Mouse (Mus musculus) layer of hippocampus, postnatal 36 days (tissue): ENCODE measurements around the gene Pcdh15. TPM values are rescaled to one million over a fixed set of nuclear protein-coding genes. Genes with fewer than 3 reads are reported as not detected.
A peak's percentile ranks its signal among the peaks of the same experiment; 100 is the strongest.

Experiments
- DNase-seq, 2 experiments: peaks; one replicate each; pipeline ENCODE4 v3.0.0; 2022
- total RNA-seq, 2 experiments: library from RNA; stranded (reverse); gene quantifications; 2 replicates each; pipeline ENCODE4 v1.2.3; 2021

The Pcdh15 gene
- total RNA-seq, 2 experiments from 2014 or later: 18.3 to 19.1 TPM

DNA sequence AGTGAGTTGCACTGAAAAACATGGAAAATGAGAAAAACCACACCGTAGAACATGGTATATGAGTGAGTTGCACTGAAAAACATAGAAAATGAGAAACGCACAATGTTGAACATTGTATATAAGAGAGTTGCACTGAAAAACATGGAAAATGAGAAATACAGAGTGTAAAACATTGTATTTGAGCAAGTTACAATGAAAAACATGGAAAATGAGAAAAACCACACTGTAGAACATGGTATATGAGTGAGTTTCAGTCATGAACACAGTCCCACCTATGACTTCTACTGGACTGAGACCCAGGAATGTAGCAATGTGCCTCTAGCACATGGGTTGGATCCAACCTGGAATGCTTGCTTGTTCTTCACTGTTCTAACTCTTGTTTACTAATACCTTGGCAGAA lies 279.9 kb downstream of the Pcdh15 start:
- no peak for DNase-seq

DNA sequence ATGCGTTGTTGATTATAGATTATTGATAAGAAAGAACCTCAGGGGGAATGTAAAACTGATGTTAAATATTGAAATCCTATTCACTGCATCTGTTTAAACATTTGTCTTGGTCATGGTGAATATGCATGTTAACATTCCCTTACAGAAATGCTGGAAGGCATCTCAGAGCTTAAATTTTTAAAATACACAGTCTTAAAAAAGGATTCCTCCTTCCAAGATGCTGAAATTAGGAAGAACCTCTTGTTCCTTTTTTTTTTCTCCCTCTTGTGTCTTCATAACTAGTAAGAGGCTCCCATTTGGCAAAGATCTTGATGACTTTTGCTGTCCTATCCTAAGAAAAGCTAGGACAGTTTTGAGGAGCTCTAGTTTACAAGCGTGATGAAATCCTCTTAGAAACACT lies 284.9 kb downstream of the Pcdh15 start:
- no peak for DNase-seq

DNA sequence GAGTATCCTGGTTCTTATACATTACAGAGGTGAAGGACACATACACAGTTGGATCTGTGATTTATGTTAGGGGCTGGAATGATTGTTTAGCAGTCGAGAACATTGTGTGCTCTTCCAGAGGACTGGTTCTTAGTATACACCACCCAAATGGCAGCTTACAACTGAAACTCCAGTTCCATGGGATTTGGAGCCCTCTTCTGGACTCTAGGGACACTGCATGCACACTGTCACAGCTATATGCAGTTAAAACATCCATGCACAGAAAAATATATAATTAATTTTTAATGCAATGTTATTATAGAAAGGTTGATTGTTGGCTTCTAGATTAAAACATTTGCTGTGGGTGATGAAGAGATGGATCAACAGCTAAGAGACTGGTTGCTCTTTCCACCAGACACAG lies 301.3 kb downstream of the Pcdh15 start:
- no peak for DNase-seq

DNA sequence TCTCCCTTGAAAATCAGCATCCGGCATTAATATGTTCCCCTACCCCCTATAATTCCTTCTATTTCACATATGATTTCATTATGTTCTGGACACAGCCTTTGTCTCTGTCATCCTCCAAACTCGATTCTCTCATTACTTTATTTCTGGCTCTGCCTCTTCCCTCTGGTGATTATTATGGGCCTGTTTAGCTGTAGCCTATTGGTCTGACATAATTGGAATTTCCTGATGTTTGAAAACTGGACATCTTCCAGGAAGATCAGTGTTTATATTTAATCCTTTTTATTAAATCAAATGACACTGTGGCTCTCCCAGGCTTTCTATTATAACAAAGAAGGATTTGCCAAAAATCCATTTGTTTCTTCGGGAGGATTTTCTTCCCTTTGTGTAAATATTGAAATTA lies 326.3 kb downstream of the Pcdh15 start:
- DNase-seq: no peak

DNA sequence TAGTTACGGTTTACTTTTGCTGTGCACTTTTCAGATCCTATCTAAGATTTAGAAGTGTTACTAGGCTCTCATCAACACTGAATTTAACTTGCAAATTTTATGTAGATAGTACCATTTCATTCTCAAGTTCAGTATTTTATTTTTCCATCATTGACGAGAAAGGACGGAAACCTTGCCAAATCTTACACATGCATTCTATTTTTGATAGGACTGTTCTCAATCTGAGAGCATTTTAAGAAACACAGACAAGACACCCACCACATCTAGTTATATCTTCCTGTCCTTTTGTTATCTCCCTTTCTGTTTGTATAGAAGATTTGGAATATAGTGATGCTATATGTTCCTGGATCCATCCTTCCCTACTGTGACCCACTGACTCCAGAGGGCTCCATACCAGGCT lies 332.2 kb downstream of the Pcdh15 start:
- DNase-seq: no peak

DNA sequence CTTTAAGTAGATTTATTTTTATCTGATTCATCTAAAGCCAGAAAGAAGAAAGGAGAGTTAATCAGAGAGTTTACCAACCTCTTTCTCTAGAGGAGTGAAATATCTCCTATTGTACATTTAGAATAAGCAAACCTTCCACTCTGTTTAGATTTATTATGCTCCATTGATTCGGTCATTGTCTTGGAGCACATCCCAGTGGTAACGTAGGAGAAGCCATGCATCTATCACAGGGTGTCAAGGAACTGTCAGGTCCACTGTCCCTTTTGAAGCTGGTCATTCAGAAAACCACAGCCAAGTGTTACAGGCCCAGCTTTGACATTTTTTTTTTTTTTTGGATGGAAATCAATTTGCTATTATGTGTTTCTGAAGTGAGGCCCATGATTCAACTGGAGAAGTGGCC lies 384.9 kb downstream of the Pcdh15 start:
- DNase-seq: no peak

DNA sequence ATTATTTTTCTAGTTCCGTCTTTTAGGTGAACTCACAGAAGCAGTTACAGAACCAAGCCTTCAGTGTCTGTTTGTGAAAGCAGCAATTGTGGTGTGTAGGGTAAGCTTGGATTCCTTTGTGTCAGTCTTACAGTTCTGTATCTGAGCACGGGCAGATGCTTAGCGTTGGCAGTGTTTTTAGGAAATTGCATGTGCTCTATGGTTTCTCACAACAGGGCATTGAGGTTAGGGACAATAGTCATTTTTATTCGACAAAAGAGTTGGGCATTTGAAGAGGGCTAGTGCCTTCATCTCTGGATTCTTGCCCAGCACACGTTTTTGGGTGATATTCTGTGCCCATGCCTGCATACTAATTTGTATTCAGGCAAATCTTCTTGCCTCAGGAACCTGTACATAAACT lies 392.5 kb downstream of the Pcdh15 start:
- peak in 1 of 2 experiments; percentile 1 for DNase-seq

DNA sequence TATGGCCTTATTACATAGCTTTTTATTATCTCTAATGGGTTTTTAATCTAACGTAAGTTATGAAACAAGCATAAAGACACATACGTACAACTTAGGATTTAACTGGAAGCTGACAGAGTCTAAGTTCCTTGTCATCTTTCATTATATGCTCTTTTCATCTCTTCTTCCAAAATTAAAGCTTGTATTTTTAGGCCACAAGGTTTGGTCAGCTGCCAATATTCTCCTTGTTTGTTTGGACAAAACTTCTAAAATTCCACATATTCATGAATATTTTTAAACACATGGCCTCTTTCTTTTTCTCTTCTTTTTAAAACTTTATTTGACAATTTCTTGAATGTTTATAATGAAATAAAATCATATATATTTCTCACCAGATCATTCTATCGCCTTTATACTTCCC lies 415.7 kb downstream of the Pcdh15 start:
- DNase-seq: no peak

DNA sequence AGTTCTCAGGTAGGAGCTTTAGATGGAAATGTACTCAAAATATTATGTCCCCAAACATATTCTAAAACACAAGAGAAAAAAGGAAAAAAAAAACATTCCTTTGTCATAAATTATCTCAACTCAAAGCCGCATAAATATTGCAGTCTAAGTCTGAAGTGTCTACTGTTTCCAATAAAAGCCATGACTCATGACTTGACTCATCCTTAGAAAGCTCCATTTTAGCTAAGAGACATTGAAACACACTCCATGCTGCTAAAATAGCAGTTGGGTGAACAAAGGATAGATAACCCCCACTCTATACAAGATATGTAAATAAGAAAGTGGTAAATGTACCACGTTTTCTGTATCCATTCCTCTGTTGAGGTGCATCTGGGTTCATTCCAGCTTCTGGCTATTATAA lies 416.6 kb downstream of the Pcdh15 start:
- no peak for DNase-seq

DNA sequence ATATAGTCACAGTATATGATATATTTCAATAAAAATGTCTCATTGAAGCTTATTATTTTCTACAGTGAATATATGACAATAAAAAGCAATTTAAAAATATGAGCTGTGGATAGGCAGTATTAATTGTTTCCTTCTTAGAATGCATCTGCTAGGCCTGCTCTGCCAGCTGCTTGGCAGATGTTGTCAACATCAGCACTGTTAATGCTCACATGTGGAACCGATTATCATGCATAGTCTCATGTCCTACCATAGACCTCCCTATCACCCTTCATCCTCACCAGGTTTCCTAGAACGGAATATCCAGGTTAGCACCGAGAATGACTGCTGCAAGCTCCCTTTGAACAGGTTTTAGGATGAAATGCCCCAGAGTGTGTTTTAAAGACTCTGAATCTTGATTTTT lies 420.3 kb downstream of the Pcdh15 start:
- DNase-seq: no peak

DNA sequence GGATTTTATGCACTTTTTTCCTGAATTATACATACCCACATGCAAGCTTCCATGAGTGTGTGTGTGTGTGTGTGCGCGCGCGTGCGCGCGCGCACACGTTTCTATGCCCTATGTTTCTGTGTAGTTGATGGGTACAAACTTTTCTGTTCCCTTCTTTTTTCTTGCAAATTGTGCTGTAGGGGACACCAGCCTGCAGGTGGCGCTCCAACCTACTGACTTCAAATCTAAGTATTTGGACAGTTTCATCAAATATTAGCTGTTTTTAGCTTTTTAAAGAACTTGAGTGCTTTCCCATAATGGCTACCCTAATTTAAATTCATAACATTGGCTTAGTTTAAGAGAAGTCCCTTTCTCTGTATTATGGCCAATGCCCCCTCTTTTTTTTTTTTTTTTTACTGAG lies 453.7 kb downstream of the Pcdh15 start:
- peak; percentile 11 to 19 for DNase-seq

DNA sequence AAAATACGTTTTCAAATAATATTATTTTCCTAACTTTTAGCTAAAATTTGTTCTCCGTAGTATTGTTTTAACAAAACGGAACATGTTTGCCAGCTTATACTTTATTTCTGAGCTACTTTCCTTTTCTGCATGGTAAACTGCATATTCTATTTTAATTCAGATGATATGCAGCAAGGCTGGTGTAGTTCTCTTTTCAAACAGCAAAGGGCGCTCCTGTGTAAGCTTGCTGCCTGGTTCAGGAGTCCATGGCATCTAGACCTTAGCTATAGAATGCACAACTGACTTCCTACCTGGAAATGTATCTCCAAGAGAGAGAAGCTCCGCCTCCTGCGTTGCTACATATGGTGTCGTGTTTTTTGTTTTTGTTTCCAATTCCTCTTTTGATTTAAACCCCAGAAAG lies 465.1 kb downstream of the Pcdh15 start:
- DNase-seq: peak; percentile 14 to 20

DNA sequence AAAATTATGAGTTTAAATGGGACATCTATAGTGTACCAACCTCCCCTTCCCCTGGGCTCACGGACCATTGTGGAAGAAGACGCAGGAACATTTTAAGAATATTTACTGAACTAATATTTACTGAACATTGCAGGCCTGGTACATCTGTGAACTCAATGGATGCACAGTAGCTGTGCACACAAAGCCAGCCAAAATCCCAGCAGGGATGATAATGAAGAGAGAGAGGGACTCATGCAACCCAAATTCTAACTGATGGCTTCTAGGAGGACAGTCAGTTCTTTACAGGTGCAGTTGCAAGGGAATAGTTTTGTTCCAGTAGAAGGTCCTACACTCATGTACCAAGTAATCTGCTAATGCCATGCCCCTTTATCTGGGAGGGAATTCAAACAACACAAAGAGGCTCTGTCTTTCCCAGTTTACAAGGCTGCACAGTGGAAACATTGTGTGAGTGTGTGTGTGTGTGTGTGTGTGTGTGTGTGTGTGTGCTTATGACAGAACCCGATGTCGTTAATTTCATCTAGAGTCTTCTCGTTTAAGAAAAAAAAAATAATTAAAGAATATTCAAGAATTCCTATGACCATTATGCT lies 475.7 kb downstream of the Pcdh15 start:
- DNase-seq: no peak

DNA sequence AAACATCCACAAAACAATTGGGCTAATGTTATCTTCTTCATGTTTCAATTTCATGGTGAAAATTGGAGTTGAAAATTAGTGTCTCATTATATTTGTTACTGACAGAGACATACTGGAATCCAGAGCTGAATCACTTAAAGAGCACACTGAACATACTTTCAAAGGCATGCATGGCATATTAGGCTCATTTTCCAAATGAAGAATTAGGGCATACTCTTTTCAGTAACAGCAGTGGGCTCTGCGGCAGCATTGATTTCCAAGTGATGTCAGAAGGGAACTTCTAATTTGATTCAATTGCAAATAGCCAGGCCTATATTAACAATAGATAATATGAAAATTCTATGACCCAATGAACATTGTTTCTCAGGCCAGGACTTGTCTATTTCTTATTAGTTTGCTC lies 568.4 kb downstream of the Pcdh15 start:
- DNase-seq: no peak

DNA sequence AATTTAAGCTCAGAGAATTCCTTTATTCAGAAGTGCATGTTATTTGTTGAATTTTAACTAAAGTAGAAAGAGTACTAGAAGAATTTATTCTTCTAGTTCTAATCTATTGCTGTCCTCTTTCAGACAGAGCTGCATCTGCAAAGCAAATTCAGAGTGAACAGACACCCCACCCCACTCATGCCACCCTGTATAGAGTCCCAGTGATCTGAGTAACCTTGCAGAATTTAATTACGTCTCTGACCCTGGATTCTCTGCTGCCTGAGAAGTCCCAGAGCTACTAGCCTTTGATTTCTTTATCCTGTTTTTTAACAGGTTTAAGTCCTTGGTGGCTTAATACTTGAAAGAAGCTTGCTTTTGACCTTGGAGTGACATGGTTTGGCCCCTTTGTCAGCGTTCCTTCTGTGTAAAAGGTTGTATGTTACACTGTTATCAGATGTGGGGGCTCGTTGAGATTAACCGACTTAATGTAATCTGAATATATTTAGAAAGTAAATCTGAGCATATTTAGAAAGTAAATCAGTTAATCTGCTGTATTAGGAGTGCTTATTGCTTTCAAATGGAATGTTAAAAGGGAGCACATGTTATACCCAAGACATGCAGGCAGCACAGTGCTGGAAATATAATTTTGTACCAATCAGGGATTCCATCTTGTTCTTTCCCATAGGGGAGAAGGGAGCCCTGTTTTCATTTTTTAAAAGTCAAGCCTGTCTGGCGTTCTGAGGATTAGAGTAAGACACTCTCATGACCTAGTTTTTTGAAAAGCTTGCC lies 601.6 kb downstream of the Pcdh15 start:
- DNase-seq: no peak

DNA sequence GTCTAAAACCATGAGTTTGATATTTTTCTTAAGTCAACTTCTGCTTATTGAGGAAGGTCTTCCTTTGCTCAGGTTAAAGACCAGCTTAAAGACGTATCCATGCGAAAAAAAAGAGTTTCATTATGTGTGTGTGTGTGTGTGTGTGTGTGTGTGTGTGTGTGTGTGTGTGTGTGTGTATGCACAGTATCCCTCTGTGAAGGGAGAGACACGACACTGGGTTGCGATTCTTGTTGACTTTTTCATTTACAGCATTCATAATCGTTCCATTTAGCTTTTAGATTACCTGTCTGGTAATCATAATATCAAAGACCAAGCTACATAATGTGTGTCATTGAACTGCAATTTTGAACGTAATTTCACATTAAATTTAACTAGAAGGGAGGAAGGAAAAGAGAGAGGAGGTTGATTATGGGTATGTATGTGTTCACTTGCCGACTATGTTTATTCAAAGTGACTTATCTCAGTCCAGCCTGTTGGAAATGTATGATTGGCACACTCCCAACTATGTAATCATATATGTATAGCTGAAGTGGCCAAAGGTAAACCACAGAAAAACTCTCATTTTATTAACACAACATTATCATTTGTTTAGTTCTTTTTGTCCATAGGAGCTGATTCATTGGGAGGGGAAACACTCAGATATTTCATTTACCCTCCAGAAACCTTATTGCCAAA lies 626.6 kb downstream of the Pcdh15 start:
- DNase-seq: no peak

DNA sequence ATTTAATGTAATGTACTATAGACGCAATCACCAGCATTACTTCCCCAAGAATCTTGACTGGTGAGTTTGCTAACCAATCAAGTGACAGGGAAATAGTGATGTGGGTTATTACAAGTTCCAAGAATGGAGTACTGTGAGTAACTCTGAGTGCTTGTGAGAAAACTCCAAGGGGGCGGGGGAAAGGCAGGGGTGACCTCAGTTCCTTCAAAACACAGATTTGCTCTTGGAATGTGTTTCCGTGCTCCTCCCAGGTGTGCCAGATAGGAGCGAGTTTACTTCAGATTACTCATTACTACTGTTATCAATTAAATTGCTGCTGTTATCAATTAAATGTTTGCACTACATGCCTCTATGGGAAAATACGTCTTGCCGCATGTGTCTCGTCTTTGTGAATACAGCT lies 634.1 kb downstream of the Pcdh15 start:
- DNase-seq: no peak

DNA sequence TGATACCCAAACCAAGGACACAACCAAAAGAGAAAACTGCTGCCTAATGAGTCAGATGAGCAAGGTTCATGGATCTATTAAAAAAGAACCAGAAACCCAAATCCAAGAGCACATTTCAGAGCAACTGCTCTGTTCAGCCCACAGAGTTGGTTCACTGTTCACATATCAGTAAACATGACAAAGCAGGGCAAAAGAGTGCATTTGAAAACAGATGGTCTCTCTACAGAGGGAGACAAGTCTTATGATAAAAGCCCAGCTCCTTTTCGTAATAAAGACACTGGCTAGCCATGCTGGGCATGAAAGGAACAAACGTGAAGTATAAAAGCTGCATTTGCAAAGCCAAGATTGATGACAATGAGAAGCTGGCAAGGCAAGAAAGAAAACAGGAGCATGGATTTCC lies 649.9 kb downstream of the Pcdh15 start:
- no peak for DNase-seq

DNA sequence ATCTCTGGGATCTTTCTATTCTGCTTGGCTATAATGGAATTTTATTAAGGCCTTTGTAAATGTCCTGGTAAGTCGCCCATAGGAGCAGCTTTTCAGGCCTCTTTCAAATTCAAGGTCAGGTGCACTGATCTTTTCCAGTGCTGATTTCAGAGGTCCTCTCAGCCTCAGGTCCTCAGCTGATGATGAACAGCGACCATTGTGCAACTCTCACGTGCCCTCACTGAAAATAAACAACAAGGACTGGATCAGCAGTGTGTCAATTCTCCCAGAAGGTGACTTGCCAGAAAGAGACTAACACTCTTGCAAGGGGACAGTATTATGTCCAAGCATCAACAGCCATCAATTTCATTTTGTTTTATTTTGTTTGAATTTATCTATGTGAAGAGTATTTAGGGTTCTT lies 654.7 kb downstream of the Pcdh15 start:
- DNase-seq: no peak

DNA sequence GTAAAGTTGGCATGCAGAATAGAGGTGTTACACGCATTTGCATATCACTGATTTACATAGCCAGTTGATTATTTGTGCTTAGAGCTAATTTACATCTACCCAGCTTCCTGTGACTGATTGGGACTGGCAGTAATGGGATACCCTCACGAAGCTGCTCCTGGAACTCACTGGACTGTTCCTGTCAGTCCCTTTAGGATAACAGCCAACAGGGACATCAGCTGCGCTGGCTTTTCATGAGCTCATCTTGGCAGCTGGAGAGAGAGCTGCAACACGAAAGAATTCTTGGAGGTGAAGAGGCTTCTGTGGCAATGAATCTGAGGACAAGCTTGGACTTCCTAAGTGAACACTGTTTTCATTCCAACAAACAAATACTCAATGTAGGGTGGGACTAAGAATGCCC lies 683.8 kb downstream of the Pcdh15 start:
- DNase-seq: no peak

DNA sequence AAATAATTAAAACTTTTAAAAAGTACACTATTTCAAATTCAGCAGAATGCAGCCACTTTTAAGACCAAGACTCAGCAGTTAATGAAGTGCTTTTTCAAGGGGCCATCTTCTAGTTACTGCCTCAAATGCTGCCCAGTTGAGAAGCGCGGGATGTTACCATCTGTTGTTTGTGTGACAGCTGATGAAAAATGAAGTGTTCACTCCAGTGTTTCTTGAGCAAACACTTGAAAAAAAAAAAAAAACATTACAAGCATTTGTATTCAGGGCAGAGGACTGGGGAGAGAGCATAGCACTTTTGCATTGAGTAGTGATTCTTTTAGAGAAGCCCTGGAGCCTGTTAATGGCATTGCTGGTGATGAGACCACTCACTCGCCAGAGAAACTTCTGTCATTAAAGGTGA lies 689.0 kb downstream of the Pcdh15 start:
- no peak for DNase-seq

DNA sequence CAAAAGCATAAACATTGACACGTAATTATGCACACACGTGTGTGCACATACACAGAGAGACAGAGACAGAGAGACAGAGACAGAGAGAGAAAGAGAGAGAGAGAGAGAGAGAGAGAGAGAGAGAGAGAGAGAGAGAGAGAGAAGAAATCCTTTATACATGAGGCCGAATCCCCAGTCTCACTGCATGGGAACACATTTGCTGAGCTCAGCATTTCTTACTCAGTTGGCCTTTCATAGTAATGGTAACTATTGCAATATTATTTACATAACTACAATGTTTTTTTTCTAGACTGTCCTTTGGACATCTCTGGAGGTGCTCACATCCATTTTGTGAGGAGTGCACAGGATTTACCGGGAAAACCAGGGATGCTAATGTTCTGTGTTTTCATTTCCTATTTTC lies 705.9 kb downstream of the Pcdh15 start:
- no peak for DNase-seq

DNA sequence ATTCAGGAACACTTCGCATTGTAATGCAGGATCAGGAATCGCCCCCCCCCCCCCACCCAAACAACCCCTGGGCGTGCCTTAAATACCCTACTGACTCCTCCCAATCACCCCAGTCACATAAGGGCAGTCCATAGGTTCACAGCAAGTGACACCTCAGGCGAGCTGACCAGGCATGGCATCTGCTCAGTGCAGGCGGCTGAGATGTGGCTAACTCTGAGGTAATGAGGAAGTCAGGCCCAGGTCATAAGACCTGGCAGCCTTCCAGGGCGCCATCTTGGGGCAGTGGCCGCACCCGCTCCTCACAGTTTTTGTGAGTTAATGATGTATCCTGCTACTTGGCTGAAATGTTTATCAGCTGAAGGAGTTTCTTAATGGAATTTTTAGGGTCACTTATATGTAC lies 713.2 kb downstream of the Pcdh15 start:
- DNase-seq: no peak
